Mouse (Mus musculus) intestine, embryonic 14.5 days (tissue): Measurements from ENCODE around the gene Ezh1. TPM values are rescaled to one million over a fixed set of nuclear protein-coding genes. Genes with fewer than 3 reads are reported as not detected.

ENCODE experiments used
- ATAC-seq: fragments of 200-750 bp; cut with Nextera tagmentation; replicated peaks from 2 replicates; pipeline ENCODE4 v1.8.0; 2017; ENCODE audit warnings: low read depth, moderate number of reproducible peaks, moderate TSS enrichment, moderate library complexity; ENCODE audit not compliant: low FRiP score, low TSS enrichment
- DNase-seq: peaks from one replicate; pipeline ENCODE4 v3.0.0-alpha.2; 2018; ENCODE audit warnings: low spot score
- H3K27ac ChIP-seq: fragments of 300-500 bp; sonication (generic); 2 replicates; pipeline ENCODE4 v1.5.1; 2014; ENCODE audit warnings: low read depth, mild to moderate bottlenecking, control low read depth
- H3K27me3 ChIP-seq: fragments of 300-500 bp; sonication (generic); replicated peaks from 2 replicates; pipeline ENCODE4 v1.6.1; 2014; ENCODE audit warnings: low read length, control low read depth; ENCODE audit not compliant: control insufficient read depth, insufficient read depth
- H3K36me3 ChIP-seq: fragments of 300-500 bp; sonication (generic); 2 replicates; pipeline ENCODE4 v1.6.1; 2014; ENCODE audit warnings: low read length, control low read depth; ENCODE audit not compliant: control insufficient read depth, insufficient read depth
- H3K4me1 ChIP-seq: fragments of 300-500 bp; sonication (generic); replicated peaks from 2 replicates; pipeline ENCODE4 v1.6.1; 2014; ENCODE audit warnings: low read length, control low read depth, mixed read lengths; ENCODE audit not compliant: control insufficient read depth, insufficient read depth
- H3K4me2 ChIP-seq: fragments of 300-500 bp; sonication (generic); 2 replicates; pipeline ENCODE4 v1.6.1; 2014; ENCODE audit warnings: low read length
- H3K4me3 ChIP-seq: fragments of 300-500 bp; sonication (generic); 2 replicates; pipeline ENCODE4 v1.5.1; 2014; ENCODE audit warnings: low read depth, low read length, control low read depth, mixed read lengths
- H3K9ac ChIP-seq: fragments of 300-500 bp; sonication (generic); 2 replicates; pipeline ENCODE4 v1.6.1; 2014; ENCODE audit warnings: mild to moderate bottlenecking, low read length
- H3K9me3 ChIP-seq: fragments of 300-500 bp; sonication (generic); 2 replicates; pipeline ENCODE4 v1.6.1; 2016; ENCODE audit warnings: low read length, control low read depth; ENCODE audit not compliant: control insufficient read depth
- WGBS: fragments of 180-500 bp; shearing (Covaris S2); extraction: QIAGEN DNeasy Blood & Tissue Kit; methylation state at CpG from one replicate; pipeline ENCODE4 v1.1.7; 2014; 5-methylcytosine and 5-hydroxymethylcytosine counted together
- polyA plus RNA-seq: library from polyadenylated mRNA; unstranded; fragments of >200 nt; fragmentation: Nextera tagmentation; extraction: Ambion mirVana; gene quantifications from 2 replicates; pipeline ENCODE4 v1.2.1, GENCODE M21; 2014

The Ezh1 gene
- polyA plus RNA-seq, 1 experiment from 2014 or later = 20.2 TPM

DNA sequence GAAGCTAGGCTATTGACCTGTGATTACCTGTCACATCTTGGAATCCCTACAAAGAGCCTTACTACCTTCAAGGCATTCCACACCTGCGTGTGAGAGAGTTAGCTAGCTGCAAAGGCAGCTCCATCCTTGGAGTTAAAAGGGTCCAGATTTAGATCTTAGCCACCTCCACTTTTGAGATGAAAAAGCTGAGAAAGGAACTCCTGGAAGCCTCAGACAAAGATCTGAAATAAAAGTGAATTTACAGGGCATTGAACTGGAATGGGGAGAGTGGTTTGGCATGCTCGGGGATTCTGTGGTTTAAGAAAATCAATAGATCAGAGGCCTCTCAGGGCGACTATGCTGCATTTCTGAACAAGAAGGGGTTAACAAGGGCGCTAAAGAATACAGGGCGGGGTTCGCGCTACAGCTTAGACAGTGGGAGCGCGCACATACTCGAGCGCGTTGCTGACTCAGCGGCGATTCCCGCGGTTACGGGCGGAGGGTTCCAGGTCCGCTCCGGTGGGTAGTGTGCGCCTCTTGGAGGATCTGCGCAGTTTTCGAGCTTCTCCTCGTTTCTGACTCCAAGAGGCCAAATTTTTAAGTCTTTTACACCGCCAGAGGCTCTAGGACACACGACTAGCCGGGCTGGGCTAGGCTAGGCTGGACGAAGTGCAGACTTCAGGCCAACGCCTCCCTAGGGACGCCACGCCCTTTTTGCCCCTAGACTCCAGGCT is 54.4 kb downstream of the Ezh1 start:
- H3K9me3 ChIP-seq = no peaks in the 10 kb centered on the region
- peak overlapping the region; percentile 64 for H3K4me2 ChIP-seq
- DNase-seq (peak; percentile 88), ATAC-seq (peak; percentile 36; the same call in 1 of the 2 replicates)
- H3K27me3 ChIP-seq = peaks cover 35% of the 10 kb centered on the region
- H3K9ac ChIP-seq = peak overlapping the region; percentile 43
- under 1% methylated on average over 31 of the region's 31 CpGs for WGBS
- H3K4me3 ChIP-seq = peak overlapping the region; percentile 41
- peak overlapping the region; percentile 85 for H3K27ac ChIP-seq
- H3K4me1 ChIP-seq = peaks cover 46% of the 10 kb centered on the region
- peaks cover 12% of the 10 kb centered on the region for H3K36me3 ChIP-seq

- peaks cover 37% of the 10 kb centered on the region for H3K4me1 ChIP-seq
- H3K9me3 ChIP-seq = no peaks in the 10 kb centered on the region
- peak within 1 kb of the TSS; percentile 85 for H3K27ac ChIP-seq
- H3K9ac ChIP-seq = peak within 1 kb of the TSS; percentile 59
- under 1% methylated on average over 49 of the region's 50 CpGs for WGBS
- H3K36me3 ChIP-seq = peaks cover 21% of the 10 kb centered on the region
- peak; percentile 92 for DNase-seq
- peak within 1 kb of the TSS; percentile 64 for H3K4me2 ChIP-seq
- peaks cover 38% of the 10 kb centered on the region for H3K27me3 ChIP-seq
- ATAC-seq = peak; percentile 93
- H3K4me3 ChIP-seq = peak within 1 kb of the TSS; percentile 63
Measured at GRCm38 (mm10) chr11:101170811-101171610, 55.3 kb downstream of the Ezh1 start, which contains the start of gene Plekhh3. Gene Plekhh3 (minus strand): TSS chr11:101171351.

- peak; percentile 86 for DNase-seq
- peaks cover 25% of the 10 kb centered on the region for H3K36me3 ChIP-seq
- WGBS = under 1% methylated on average over 34 of the region's 35 CpGs
Measured at GRCm38 (mm10) chr11:101170354-101170810, 55.9 kb downstream of the Ezh1 start, which contains the start of gene Cntnap1. Gene Cntnap1 (plus strand): TSS chr11:101170523.

GRCm38 (mm10) chr11:101169301-101170107 is 56.8 kb downstream of the Ezh1 start:
- ATAC-seq (no peak), DNase-seq (no peak)
- Histone ChIP-seq H3K36me3 (peaks cover 34% of the 10 kb centered on the region), H3K4me3 (peak overlapping the region; percentile 63), H3K27me3 (peaks cover 43% of the 10 kb centered on the region), H3K9me3 (no peaks in the 10 kb centered on the region), H3K27ac (no peak overlapping the region; the same call in 1 of the 2 replicates), H3K4me2 (peak overlapping the region; percentile 64), H3K4me1 (peaks cover 35% of the 10 kb centered on the region), H3K9ac (peak overlapping the region; percentile 59)
- 21% methylated on average over 17 of the region's 17 CpGs for WGBS

More at GRCm38 (mm10) chr11:101170354-101170810, 55.9 kb downstream of the Ezh1 start, which contains the start of gene Cntnap1:
- Histone ChIP-seq H3K4me3 (peak within 1 kb of the TSS; percentile 63), H3K27me3 (peaks cover 38% of the 10 kb centered on the region), H3K9me3 (no peaks in the 10 kb centered on the region), H3K27ac (peak within 1 kb of the TSS; percentile 75), H3K4me1 (peaks cover 35% of the 10 kb centered on the region), H3K4me2 (peak within 1 kb of the TSS; percentile 64), H3K9ac (peak within 1 kb of the TSS; percentile 59)
- ATAC-seq = no peak

GRCm38 (mm10) chr11:101168301-101168980 is 57.8 kb downstream of the Ezh1 start:
- Histone ChIP-seq H3K9me3 (no peaks in the 10 kb centered on the region), H3K4me3 (no peak overlapping the region), H3K9ac (no peak overlapping the region), H3K27me3 (peaks cover 53% of the 10 kb centered on the region), H3K4me2 (peak overlapping the region; percentile 64; the same call in 1 of the 2 replicates), H3K4me1 (peaks cover 26% of the 10 kb centered on the region), H3K27ac (no peak overlapping the region), H3K36me3 (peaks cover 43% of the 10 kb centered on the region)
- DNase-seq (no peak), ATAC-seq (no peak)
- 73% methylated on average over 18 of the region's 18 CpGs for WGBS

DNA sequence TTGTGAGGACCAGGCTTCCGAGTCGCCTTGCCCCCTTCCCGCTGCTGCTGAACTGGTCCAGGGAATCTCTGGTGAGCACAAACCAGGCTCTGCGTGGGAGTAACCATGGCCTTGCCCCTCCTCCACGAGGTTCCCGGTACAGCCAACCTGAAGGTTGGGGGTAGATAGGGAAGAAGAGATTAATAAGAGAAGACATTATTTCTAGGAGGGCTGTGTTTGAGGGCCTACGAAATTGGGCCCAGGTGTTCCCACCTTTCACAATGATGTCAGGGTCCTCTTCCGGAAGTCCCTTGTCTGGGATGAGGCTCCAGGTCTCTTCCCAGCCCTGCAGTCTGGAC is 58.3 kb downstream of the Ezh1 start:
- H3K4me1 ChIP-seq = peaks cover 21% of the 10 kb centered on the region
- ATAC-seq = no peak
- H3K27me3 ChIP-seq = peaks cover 54% of the 10 kb centered on the region
- H3K4me2 ChIP-seq = no peak overlapping the region
- H3K27ac ChIP-seq = no peak overlapping the region
- H3K9ac ChIP-seq = no peak overlapping the region
- no peak for DNase-seq
- H3K4me3 ChIP-seq = no peak overlapping the region
- no peaks in the 10 kb centered on the region for H3K9me3 ChIP-seq
- WGBS = 64% methylated on average over 8 of the region's 8 CpGs
- H3K36me3 ChIP-seq = peaks cover 48% of the 10 kb centered on the region

GRCm38 (mm10) chr11:101167211-101167962 is 58.9 kb downstream of the Ezh1 start:
- no peak overlapping the region for H3K9ac ChIP-seq
- 67% methylated on average over 19 of the region's 19 CpGs for WGBS
- no peak overlapping the region for H3K4me3 ChIP-seq
- H3K36me3 ChIP-seq = peaks cover 53% of the 10 kb centered on the region
- no peak for ATAC-seq
- H3K27ac ChIP-seq = no peak overlapping the region
- H3K9me3 ChIP-seq = no peaks in the 10 kb centered on the region
- peaks cover 54% of the 10 kb centered on the region for H3K27me3 ChIP-seq
- H3K4me1 ChIP-seq = peaks cover 17% of the 10 kb centered on the region
- no peak overlapping the region for H3K4me2 ChIP-seq
- no peak for DNase-seq
